Comparison of ENCODE assay signal across 7 mouse cellular contexts in genomic region chr16:58476363-58476762, GRCm38 (mm10). TPM values are rescaled to one million over a fixed set of nuclear protein-coding genes. Genes with fewer than 3 reads are reported as not detected.
DNase-seq lines count a peak whose midpoint lies in the region; ATAC-seq and TF ChIP-seq lines count a peak whose summit lies in the region.

No protein-coding gene starts in this region.

- WGBS in thymus, adult 2 months, result 69% methylated on average over 2 of the region's 2 CpGs
- 30% methylated on average over 2 of the region's 2 CpGs for WGBS in heart, postnatal 0 days
- WGBS in liver, embryonic 16.5 days (ENCODE audit: insufficient replicate concordance), result 46% methylated on average over 2 of the region's 2 CpGs

- TF ChIP-seq CTCF in thymus, adult 2 months (IDR thresholded peaks at IDR 0.05; ENCODE audit: borderline replicate concordance, control insufficient read depth, extremely low read depth, insufficient read depth, low read length, poor library complexity), result no peak
- TF ChIP-seq CTCF in heart, postnatal 0 days (IDR thresholded peaks at IDR 0.05; ENCODE audit: low read depth), result no peak

- H3K36me3 ChIP-seq in thymus, adult 2 months (ENCODE audit: control insufficient read depth, insufficient read depth, low read length), result no peaks in the 10 kb centered on the region
- peaks cover 44% of the 10 kb centered on the region for H3K36me3 ChIP-seq in heart, postnatal 0 days (replicated peaks; ENCODE audit: control insufficient read depth, insufficient read depth, low read length)
- H3K36me3 ChIP-seq in liver, embryonic 16.5 days (ENCODE audit: control insufficient read depth, insufficient read depth), result peaks cover 9% of the 10 kb centered on the region; the same call in 1 of the 2 replicates

- no peak for DNase-seq in thymus, adult 2 months
- DNase-seq in thymus, postnatal 14 days, result no peak
- DNase-seq in heart, postnatal 0 days (ENCODE audit: low spot score), result peak; percentile 31
- no peak for DNase-seq in neural tube, embryonic 10.5 days (ENCODE audit: extremely low spot score, low spot score)
- no peak for DNase-seq in left cerebral cortex, adult 11 months (ENCODE audit: low spot score)

- H3K4me3 ChIP-seq in thymus, adult 2 months (ENCODE audit: control insufficient read depth, insufficient read depth, low read length), result no peak overlapping the region
- H3K4me3 ChIP-seq in heart, postnatal 0 days (ENCODE audit: low read depth, low read length), result no peak overlapping the region
- H3K4me3 ChIP-seq in liver, embryonic 16.5 days (ENCODE audit: low read depth, low read length), result no peak overlapping the region

- 0 out of 2 replicates have a peak overlapping the region, but pooled peaks have one; percentile 31 for H3K27ac ChIP-seq in thymus, adult 2 months (ENCODE audit: control insufficient read depth, insufficient read depth, low read length)
- peak overlapping the region; percentile 48 for H3K27ac ChIP-seq in heart, postnatal 0 days (ENCODE audit: low read depth)
- H3K27ac ChIP-seq in liver, embryonic 16.5 days (ENCODE audit: low read length), result no peak overlapping the region

- no peak overlapping the region for H3K4me2 ChIP-seq in heart, postnatal 0 days (ENCODE audit: low read depth, low read length)
- no peak overlapping the region for H3K4me2 ChIP-seq in liver, embryonic 16.5 days (ENCODE audit: low read depth, low read length)

- peaks cover 15% of the 10 kb centered on the region for H3K4me1 ChIP-seq in thymus, adult 2 months (replicated peaks; ENCODE audit: control insufficient read depth, insufficient read depth, low read length)
- H3K4me1 ChIP-seq in heart, postnatal 0 days (ENCODE audit: control insufficient read depth, insufficient read depth), result peaks cover 14% of the 10 kb centered on the region
- H3K4me1 ChIP-seq in liver, embryonic 16.5 days (ENCODE audit: control insufficient read depth, low read depth, low read length), result peaks cover 5% of the 10 kb centered on the region; the same call in 1 of the 2 replicates

- no peaks in the 10 kb centered on the region for H3K27me3 ChIP-seq in thymus, adult 2 months (ENCODE audit: control insufficient read depth, insufficient read depth, low read length)
- no peaks in the 10 kb centered on the region for H3K27me3 ChIP-seq in heart, postnatal 0 days (ENCODE audit: control insufficient read depth, insufficient read depth, low read length)
- H3K27me3 ChIP-seq in liver, embryonic 16.5 days (ENCODE audit: control insufficient read depth, insufficient read depth, low read depth, low read length), result no peaks in the 10 kb centered on the region

- H3K9me3 ChIP-seq in heart, postnatal 0 days (replicated peaks; ENCODE audit: control insufficient read depth, low read length), result 0 out of 2 replicates have a peak, but pooled peaks cover 5% of the 10 kb centered on the region
- no peaks in the 10 kb centered on the region for H3K9me3 ChIP-seq in liver, embryonic 16.5 days (replicated peaks; ENCODE audit: control insufficient read depth, low read length)

- H3K9ac ChIP-seq in heart, postnatal 0 days (replicated peaks; ENCODE audit: low read depth, low read length), result no peak overlapping the region
- no peak overlapping the region for H3K9ac ChIP-seq in liver, embryonic 16.5 days (ENCODE audit: low read depth, low read length)

- TF ChIP-seq EP300 in heart, postnatal 0 days (IDR thresholded peaks at IDR 0.05; ENCODE audit: low read depth), result no peak

- TF ChIP-seq POLR2A in thymus, adult 2 months (IDR thresholded peaks at IDR 0.05; ENCODE audit: control insufficient read depth, extremely low read depth, insufficient read depth, low read length, poor library complexity), result no peak

- 0 out of 2 replicates have a peak, but pooled peaks have one; percentile 37 for ATAC-seq in heart, postnatal 0 days (ENCODE audit: insufficient read depth, low read depth)
- peak; percentile 7; the same call in 1 of the 2 replicates for ATAC-seq in liver, embryonic 16.5 days (ENCODE audit: low read depth)
- ATAC-seq in frontal cortex, adult (ENCODE audit: low TSS enrichment), result no peak

RNA-seq across cellular contexts. Expression of gene St3gal6, which starts 47.7 kb away (rescaled TPM):
- 17.5 and 21.8 TPM in 2 replicates for polyA plus RNA-seq in thymus, adult 2 months (2012; rRNA removed)
- total RNA-seq in heart, postnatal 0 days (2014; rRNA removed; ENCODE audit: low replicate concordance), result 7.8 and 7.9 TPM in 2 replicates
- 14.7 and 17.2 TPM in 2 replicates for polyA plus RNA-seq in heart, postnatal 0 days (2015; fragmentation: Nextera tagmentation; extraction: Ambion mirVana)
- 25.1 and 25.7 TPM in 2 replicates for polyA plus RNA-seq in liver, embryonic 16.5 days (2015; fragmentation: Nextera tagmentation; extraction: Ambion mirVana)
